Mouse (Mus musculus): ENCODE data around the gene D17Wsu92e.

The D17Wsu92e gene

GRCm38 (mm10) chr17:27701856-27702255 is 118.6 kb downstream of the D17Wsu92e start:
- DNase-seq (ENCODE audit: low spot score in 2 of 2), result no peak
